In the genomic region with DNA sequence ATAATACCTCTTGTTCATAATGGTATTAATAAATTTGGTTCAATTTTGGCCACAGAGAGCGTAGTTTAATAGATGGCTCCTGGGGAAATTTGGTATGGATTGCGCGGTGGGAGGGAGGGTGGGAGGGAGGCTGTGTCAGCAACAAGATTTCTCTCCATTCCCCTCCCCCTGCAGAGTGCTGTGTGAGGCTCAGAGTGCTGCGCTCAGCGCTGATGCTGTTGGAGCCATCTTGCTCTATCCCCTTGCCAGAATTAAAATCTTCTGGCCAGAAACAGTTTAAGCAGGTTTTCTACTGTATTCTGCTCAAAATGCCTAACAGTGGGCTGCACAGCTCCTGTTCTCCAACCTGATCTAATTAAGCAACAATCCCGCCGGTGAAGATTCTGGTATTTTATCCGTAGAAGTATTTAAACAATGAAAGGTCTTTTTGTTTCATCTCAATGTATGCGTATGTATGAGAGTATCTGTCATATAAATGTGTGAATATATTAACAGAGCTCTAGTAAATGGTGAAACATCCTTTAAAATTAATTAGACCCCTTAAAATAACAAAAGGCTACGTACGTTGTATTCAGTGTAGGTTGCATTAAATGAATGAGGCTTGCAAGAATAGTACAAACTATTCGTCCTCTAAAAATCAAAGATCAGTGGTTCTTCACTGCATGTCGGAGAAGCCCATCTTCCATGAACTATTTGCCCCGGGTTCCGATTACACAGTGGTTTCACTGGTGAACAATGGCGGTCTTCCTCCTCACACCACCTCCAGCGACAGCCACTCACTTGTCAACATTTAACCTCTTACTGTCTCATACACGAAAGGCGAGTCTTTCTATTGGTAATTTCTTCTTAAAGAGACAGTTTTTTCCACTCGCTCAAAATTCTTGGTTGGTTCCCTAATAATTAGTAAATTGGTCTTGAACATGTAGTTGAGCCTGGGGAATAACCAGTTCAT, we compare ENCODE assay signal across 8 mouse cellular contexts. TPM values are rescaled to one million over a fixed set of nuclear protein-coding genes. Genes with fewer than 3 reads are reported as not detected.
DNase-seq lines count a peak whose midpoint lies in the region; ATAC-seq and TF ChIP-seq lines count a peak whose summit lies in the region.

No protein-coding gene starts in this region.

- 0 out of 2 replicates have a peak, but pooled peaks cover 3% of the 10 kb centered on the region for H3K27me3 ChIP-seq in intestine, postnatal 0 days (replicated peaks; ENCODE audit: control insufficient read depth, insufficient read depth, low read length)
- no peaks in the 10 kb centered on the region for H3K27me3 ChIP-seq in midbrain, embryonic 13.5 days

- H3K4me3 ChIP-seq in intestine, postnatal 0 days (ENCODE audit: low read depth, low read length), result peak overlapping the region; percentile 28
- H3K4me3 ChIP-seq in midbrain, embryonic 13.5 days (replicated peaks), result peak overlapping the region; percentile 67

- H3K4me2 ChIP-seq in intestine, postnatal 0 days (replicated peaks; ENCODE audit: low read depth), result peak overlapping the region; percentile 54
- peak overlapping the region; percentile 69 for H3K4me2 ChIP-seq in midbrain, embryonic 13.5 days (replicated peaks)

- no peaks in the 10 kb centered on the region for H3K36me3 ChIP-seq in intestine, postnatal 0 days (ENCODE audit: control insufficient read depth, insufficient read depth)
- H3K36me3 ChIP-seq in midbrain, embryonic 13.5 days, result no peaks in the 10 kb centered on the region

- ATAC-seq in cerebellum, adult (ENCODE audit: insufficient number of reproducible peaks, low FRiP score, low TSS enrichment), result no peak
- no peak for ATAC-seq in intestine, postnatal 0 days
- ATAC-seq in midbrain, embryonic 13.5 days, result peak; percentile 60

- no peak for TF ChIP-seq CTCF in intestine, postnatal 0 days (IDR thresholded peaks at IDR 0.05; ENCODE audit: low read depth)

- 23% methylated on average over 20 of the region's 20 CpGs for WGBS in intestine, postnatal 0 days
- WGBS in midbrain, embryonic 13.5 days, result 1% methylated on average over 20 of the region's 20 CpGs

- peak; percentile 66 for DNase-seq in cerebellum, adult 11 months
- peak; percentile 25 to 38 for DNase-seq in thymus, postnatal 10 days (ENCODE audit: low spot score in 2 of 2)
- DNase-seq in thymus, postnatal 25 days, result no peak
- DNase-seq in urinary bladder, postnatal 10 days (ENCODE audit: low spot score), result no peak
- DNase-seq in adrenal gland, postnatal 25 days, result no peak

- H3K9ac ChIP-seq in intestine, postnatal 0 days (ENCODE audit: low read depth, low read length), result no peak overlapping the region
- H3K9ac ChIP-seq in midbrain, embryonic 13.5 days (replicated peaks), result peak overlapping the region; percentile 97

- H3K27ac ChIP-seq in intestine, postnatal 0 days (ENCODE audit: low read depth, low read length), result no peak overlapping the region
- H3K27ac ChIP-seq in midbrain, embryonic 13.5 days, result peak overlapping the region; percentile 99

- H3K4me1 ChIP-seq in intestine, postnatal 0 days (replicated peaks; ENCODE audit: control insufficient read depth, insufficient read depth, low read length), result no peaks in the 10 kb centered on the region
- H3K4me1 ChIP-seq in midbrain, embryonic 13.5 days (replicated peaks), result peaks cover 35% of the 10 kb centered on the region

- H3K9me3 ChIP-seq in intestine, postnatal 0 days (ENCODE audit: control insufficient read depth), result no peaks in the 10 kb centered on the region
- H3K9me3 ChIP-seq in midbrain, embryonic 13.5 days, result no peaks in the 10 kb centered on the region

RNA-seq across cellular contexts. Expression of gene Hist3h2ba, which starts 1.0 kb away (rescaled TPM):
- polyA plus RNA-seq in intestine, postnatal 0 days (2015; fragmentation: Nextera tagmentation; extraction: Ambion mirVana), result 6.9 and 7.8 TPM in 2 replicates
- 383 and 402 TPM in 2 replicates for polyA plus RNA-seq in midbrain, embryonic 13.5 days (2015; fragmentation: Nextera tagmentation; extraction: Ambion mirVana)
- total RNA-seq in adrenal gland, postnatal 25 days (2021), result 8.5 and 9.6 TPM in 2 replicates

RNA-seq across cellular contexts. Expression of gene Hist3h2a, which starts 4.7 kb away (rescaled TPM):
- polyA plus RNA-seq in intestine, postnatal 0 days (2015; fragmentation: Nextera tagmentation; extraction: Ambion mirVana), result 15.8 and 16.7 TPM in 2 replicates
- polyA plus RNA-seq in midbrain, embryonic 13.5 days (2015; fragmentation: Nextera tagmentation; extraction: Ambion mirVana), result 149 and 155 TPM in 2 replicates
- 21.2 and 25.6 TPM in 2 replicates for total RNA-seq in adrenal gland, postnatal 25 days (2021)

RNA-seq across cellular contexts. Expression of gene Trim17, which starts 4.7 kb away (rescaled TPM):
- 0.08 and 0.12 TPM in 2 replicates for polyA plus RNA-seq in intestine, postnatal 0 days (2015; fragmentation: Nextera tagmentation; extraction: Ambion mirVana)
- 1.1 and 1.3 TPM in 2 replicates for polyA plus RNA-seq in midbrain, embryonic 13.5 days (2015; fragmentation: Nextera tagmentation; extraction: Ambion mirVana)
- total RNA-seq in adrenal gland, postnatal 25 days (2021), result 0.21 TPM in 1 of 2 replicates, not detected in the other

RNA-seq across cellular contexts. Expression of gene Rnf187, which starts 11.0 kb away (rescaled TPM):
- 113 and 117 TPM in 2 replicates for polyA plus RNA-seq in intestine, postnatal 0 days (2015; fragmentation: Nextera tagmentation; extraction: Ambion mirVana)
- 453 and 491 TPM in 2 replicates for polyA plus RNA-seq in midbrain, embryonic 13.5 days (2015; fragmentation: Nextera tagmentation; extraction: Ambion mirVana)
- 154 and 161 TPM in 2 replicates for total RNA-seq in adrenal gland, postnatal 25 days (2021)

RNA-seq across cellular contexts. Expression of gene Trim11, which starts 28.1 kb away (rescaled TPM):
- polyA plus RNA-seq in intestine, postnatal 0 days (2015; fragmentation: Nextera tagmentation; extraction: Ambion mirVana), result 8.9 and 9.7 TPM in 2 replicates
- polyA plus RNA-seq in midbrain, embryonic 13.5 days (2015; fragmentation: Nextera tagmentation; extraction: Ambion mirVana), result 18.7 and 21.9 TPM in 2 replicates
- 30.0 and 30.1 TPM in 2 replicates for total RNA-seq in adrenal gland, postnatal 25 days (2021)

Comparison
In these comparisons a context has a peak if more than half of its experiments do, and no peak if none do; other contexts are left out.
1. DNase-seq: peak in cerebellum, adult 11 months (single experiment) and thymus, postnatal 10 days (2 of 2); none in thymus, postnatal 25 days (single experiment), urinary bladder, postnatal 10 days (single experiment) and adrenal gland, postnatal 25 days (single experiment).
2. RNA of gene Hist3h2ba, which starts 1.0 kb away (polyA plus RNA-seq): 383 to 402 TPM in midbrain, embryonic 13.5 days; 6.9 to 7.8 TPM in intestine, postnatal 0 days; every median in the first group is over 10 times any median in the second.